Mouse (Mus musculus) testis, adult 2 months (tissue): ENCODE data around the gene Kras.

Source experiments
- CTCF ChIP-seq: fragments of 200-500 bp; IDR thresholded peaks from 2 replicates; pipeline ENCODE4 v1.5.1; 2012; ENCODE audit warnings: low read depth, mild to moderate bottlenecking, inconsistent platforms, low read length, moderate library complexity; ENCODE audit not compliant: control insufficient read depth, insufficient read depth, insufficient replicate concordance
- POLR2A ChIP-seq: fragments of 200-500 bp; IDR thresholded peaks from 2 replicates; pipeline ENCODE4 v1.6.1; 2012; ENCODE audit warnings: low read depth, mild to moderate bottlenecking, inconsistent platforms, low read length, moderate library complexity; ENCODE audit not compliant: control insufficient read depth

DNA sequence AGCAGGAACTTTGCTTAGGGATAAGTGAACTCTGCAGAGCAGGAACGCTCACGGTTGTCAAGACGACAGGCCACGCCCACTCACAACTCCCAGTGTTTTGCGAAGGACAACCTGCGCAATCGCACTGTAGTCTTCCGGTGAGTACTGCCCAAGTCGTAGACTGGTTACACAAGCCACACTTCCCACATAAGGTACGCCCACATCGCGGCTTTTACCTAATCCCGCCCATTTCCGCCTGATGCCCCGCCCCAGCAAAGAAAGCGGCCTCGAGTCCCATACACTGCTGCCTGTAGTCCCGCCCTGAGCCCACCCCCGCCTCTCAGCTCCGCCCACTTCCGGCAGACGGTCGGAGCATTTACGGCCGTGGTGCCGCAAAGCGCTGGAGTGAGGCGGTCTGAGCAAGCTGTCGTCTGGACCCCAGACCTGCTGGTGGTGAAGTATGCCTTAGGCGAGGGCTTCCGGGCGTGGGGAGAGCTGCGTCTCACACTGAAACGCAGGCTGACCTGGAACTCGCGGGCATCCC lies 39.2 kb downstream of the Kras start, which contains the start of the genes Casc1 and Etfrf1:
- TF ChIP-seq CTCF, result no peak
- TF ChIP-seq POLR2A, result peak; percentile 96
